Mouse (Mus musculus): ENCODE results near the gene Myrfl.

Myrfl gene

GRCm38 (mm10) chr10:116896336-116897177 lies at the start of gene Myrfl:
Gene Myrfl, minus strand, starts transcription at chr10:116896919.
- no peak for DNase-seq (ENCODE audit: low spot score in 2 of 2)

- DNase-seq (ENCODE audit: low spot score in 2 of 2) = no peak
Observed at GRCm38 (mm10) chr10:116944940-116945339, 48.2 kb upstream of the Myrfl start.

- DNase-seq (ENCODE audit: low spot score in 2 of 2) = no peak
Observed at GRCm38 (mm10) chr10:116944144-116944543, 47.4 kb upstream of the Myrfl start.

GRCm38 (mm10) chr10:116943025-116943424 lies 46.3 kb upstream of the Myrfl start:
- DNase-seq (ENCODE audit: low spot score in 2 of 2) = no peak

- DNase-seq (ENCODE audit: low spot score in 2 of 2) = no peak
Observed at GRCm38 (mm10) chr10:116935028-116935427, 38.3 kb upstream of the Myrfl start.

- no peak for DNase-seq (ENCODE audit: low spot score in 2 of 2)
Observed at GRCm38 (mm10) chr10:116933794-116934193, 37.1 kb upstream of the Myrfl start.

GRCm38 (mm10) chr10:116932418-116932817 lies 35.7 kb upstream of the Myrfl start:
- DNase-seq (ENCODE audit: low spot score in 2 of 2) = no peak

GRCm38 (mm10) chr10:116931497-116932179 lies 34.9 kb upstream of the Myrfl start:
- no peak for DNase-seq (ENCODE audit: low spot score in 2 of 2)

- no peak for DNase-seq (ENCODE audit: low spot score in 2 of 2)
Observed at GRCm38 (mm10) chr10:116930936-116931335, 34.2 kb upstream of the Myrfl start.

GRCm38 (mm10) chr10:116930506-116930905 lies 33.8 kb upstream of the Myrfl start:
- DNase-seq (ENCODE audit: low spot score in 2 of 2) = no peak

GRCm38 (mm10) chr10:116928826-116929225 lies 32.1 kb upstream of the Myrfl start:
- DNase-seq (ENCODE audit: low spot score in 2 of 2) = no peak

GRCm38 (mm10) chr10:116926428-116927113 lies 29.9 kb upstream of the Myrfl start:
- no peak for DNase-seq (ENCODE audit: low spot score in 2 of 2)

- no peak for DNase-seq (ENCODE audit: low spot score in 2 of 2)
Observed at GRCm38 (mm10) chr10:116923651-116924495, 27.2 kb upstream of the Myrfl start.

- no peak for DNase-seq (ENCODE audit: low spot score in 2 of 2)
Observed at GRCm38 (mm10) chr10:116922161-116922560, 25.4 kb upstream of the Myrfl start.

GRCm38 (mm10) chr10:116921416-116921815 lies 24.7 kb upstream of the Myrfl start:
- no peak for DNase-seq (ENCODE audit: low spot score in 2 of 2)

GRCm38 (mm10) chr10:116920641-116921040 lies 23.9 kb upstream of the Myrfl start:
- no peak for DNase-seq (ENCODE audit: low spot score in 2 of 2)

GRCm38 (mm10) chr10:116919368-116920317 lies 22.9 kb upstream of the Myrfl start:
- DNase-seq (ENCODE audit: low spot score in 2 of 2) = no peak

- no peak for DNase-seq (ENCODE audit: low spot score in 2 of 2)
Observed at GRCm38 (mm10) chr10:116916581-116916980, 19.9 kb upstream of the Myrfl start.

GRCm38 (mm10) chr10:116915286-116915685 lies 18.6 kb upstream of the Myrfl start:
- no peak for DNase-seq (ENCODE audit: low spot score in 2 of 2)

- peak in 1 of 2 experiments; percentile 8 for DNase-seq (ENCODE audit: low spot score in 2 of 2)
Observed at GRCm38 (mm10) chr10:116914586-116914985, 17.9 kb upstream of the Myrfl start.
